Mouse (Mus musculus): ENCODE data around the gene Tnni2.

DNA sequence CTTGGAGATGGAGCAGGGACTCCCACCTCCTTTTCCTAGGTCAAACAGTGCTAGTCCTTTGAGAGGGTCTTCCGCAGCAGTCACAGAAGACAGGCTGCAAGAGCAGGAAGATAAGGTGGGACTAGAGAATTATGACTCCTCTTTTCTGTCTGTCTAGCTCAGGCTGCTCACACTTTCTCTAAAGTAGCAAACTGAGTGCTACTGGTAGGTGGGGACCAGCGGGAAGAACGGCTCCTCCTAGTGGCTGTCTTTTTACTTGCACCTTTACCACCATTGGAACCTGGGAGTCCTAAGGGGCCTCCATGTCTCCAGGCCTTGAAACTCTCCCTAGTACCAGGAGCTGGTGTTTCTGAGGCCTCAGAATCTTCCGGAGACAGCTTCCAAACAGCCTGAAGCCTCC lies 6.1 kb upstream of the Tnni2 start:
- TF ChIP-seq POLR2A (IDR thresholded peaks at IDR 0.05; ENCODE audit: low read depth, low read length) (no peak), CTCF (IDR thresholded peaks at IDR 0.05; ENCODE audit: borderline replicate concordance, insufficient read depth, low read length) (peak; percentile 37; the same call in 1 of the 2 replicates)

Data from embryonic fibroblast, embryonic 13.5 days (primary cell).